Mouse (Mus musculus) erythroid progenitor cell, adult 5-6 weeks (primary cell): ENCODE measurements around the gene Ywhab. TPM values are rescaled to one million over a fixed set of nuclear protein-coding genes. Genes with fewer than 3 reads are reported as not detected.

Source experiments
- ATAC-seq: replicated peaks from 2 replicates; pipeline ENCODE4 v1.8.0; 2016; ENCODE audit warnings: moderate number of reproducible peaks, mild to moderate bottlenecking, moderate TSS enrichment, inconsistent platforms; ENCODE audit not compliant: poor library complexity, low FRiP score, severe bottlenecking
- total RNA-seq, 2 experiments: library from RNA; stranded (forward) in 1 of 2; stranded (reverse) in 1 of 2; fragments of 150-400 nt in 1 of 2; fragments of 186-747, 209-891 nt in 1 of 2; gene quantifications; 2 replicates each; pipeline versions ENCODE4 v1.2.3 to v1.2.4; 2015 to 2017; ENCODE audit warnings: low replicate concordance in 2 of 2

Gene Ywhab
- total RNA-seq, 2 experiments from 2014 or later, result 34.5 to 59.9 TPM

- ATAC-seq, result no peak
Measured at GRCm38 (mm10) chr2:164007547-164007946, 12.8 kb downstream of the Ywhab start.

GRCm38 (mm10) chr2:164007987-164008545 is 13.3 kb downstream of the Ywhab start:
- no peak for ATAC-seq

GRCm38 (mm10) chr2:164009227-164009626 is 14.5 kb downstream of the Ywhab start:
- ATAC-seq, result no peak

GRCm38 (mm10) chr2:164010496-164010895 is 15.7 kb downstream of the Ywhab start:
- no peak for ATAC-seq

- ATAC-seq, result no peak
Measured at GRCm38 (mm10) chr2:164010944-164011343, 16.2 kb downstream of the Ywhab start.

- no peak for ATAC-seq
Measured at GRCm38 (mm10) chr2:164015304-164015703, 20.5 kb downstream of the Ywhab start.

- no peak for ATAC-seq
Measured at GRCm38 (mm10) chr2:164018910-164019309, 24.1 kb downstream of the Ywhab start.

GRCm38 (mm10) chr2:164019943-164020342 is 25.2 kb downstream of the Ywhab start:
- ATAC-seq, result no peak

- no peak for ATAC-seq
Measured at GRCm38 (mm10) chr2:164022104-164022503, 27.3 kb downstream of the Ywhab start.

GRCm38 (mm10) chr2:164025150-164025549 is 30.4 kb downstream of the Ywhab start, which contains the start of gene Pabpc1l:
Gene Pabpc1l, plus strand, starts transcription at chr2:164025450.
- ATAC-seq, result no peak

GRCm38 (mm10) chr2:164031147-164031546 is 36.4 kb downstream of the Ywhab start:
- no peak for ATAC-seq

GRCm38 (mm10) chr2:164032973-164033372 is 38.2 kb downstream of the Ywhab start:
- ATAC-seq, result no peak

GRCm38 (mm10) chr2:164036520-164037019 is 41.8 kb downstream of the Ywhab start:
- ATAC-seq, result no peak

GRCm38 (mm10) chr2:164038407-164039028 is 43.8 kb downstream of the Ywhab start:
- ATAC-seq, result no peak

GRCm38 (mm10) chr2:164040949-164041348 is 46.2 kb downstream of the Ywhab start:
- no peak for ATAC-seq

- ATAC-seq, result no peak
Measured at GRCm38 (mm10) chr2:164041523-164041922, 46.8 kb downstream of the Ywhab start.

- 0 out of 2 replicates have a peak, but pooled peaks have one; percentile 41 for ATAC-seq
Measured at GRCm38 (mm10) chr2:164047197-164047690, 52.5 kb downstream of the Ywhab start.

GRCm38 (mm10) chr2:164053767-164054166 is 59.0 kb downstream of the Ywhab start:
- no peak for ATAC-seq

GRCm38 (mm10) chr2:164054671-164055070 is 59.9 kb downstream of the Ywhab start:
- no peak for ATAC-seq

GRCm38 (mm10) chr2:164059634-164060235 is 65.0 kb downstream of the Ywhab start:
- ATAC-seq, result no peak; the same call in 1 of the 2 replicates
